Comparison of ENCODE assay signal across 12 mouse cellular contexts in the genomic region with DNA sequence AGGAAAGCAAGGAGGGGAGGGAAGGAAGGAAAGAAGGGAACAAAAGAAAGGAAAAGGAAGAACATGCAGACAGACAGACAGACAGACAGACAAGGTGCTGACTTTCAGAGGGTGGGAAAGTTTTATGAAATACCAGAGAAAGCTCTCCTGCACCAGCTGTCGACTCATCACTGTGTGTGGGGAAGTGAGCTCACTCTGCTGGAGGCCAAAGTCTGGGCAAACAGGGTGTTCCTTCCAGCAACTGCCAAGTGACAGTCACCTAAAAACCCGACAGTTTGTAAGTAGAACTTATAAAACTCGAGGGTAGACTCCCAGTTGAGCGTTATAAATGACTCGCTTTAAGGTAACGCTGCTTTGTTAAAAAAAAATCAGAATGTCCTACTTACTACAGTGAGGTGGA.
"Had no signal": no experiment of that assay in that cellular context is flagged by ENCODE, and none has a peak within 500 bp of the region (broad histone marks: within the 10 kb centered on the region; RNA-seq: fewer than 3 reads in every experiment).

No protein-coding gene starts in this region.

- H3K4me1 ChIP-seq: kidney, embryonic 15.5 days; limb, embryonic 15.5 days; liver, embryonic 15.5 days; midbrain, embryonic 10.5 days; neural tube, embryonic 12.5 days had no signal

- H3K27ac ChIP-seq: kidney, embryonic 15.5 days; left cerebral cortex, adult 2 months; limb, embryonic 15.5 days; liver, embryonic 15.5 days; midbrain, embryonic 10.5 days; neural tube, embryonic 12.5 days had no signal

- H3K27me3 ChIP-seq: kidney, embryonic 15.5 days; limb, embryonic 15.5 days; liver, embryonic 15.5 days; neural tube, embryonic 12.5 days had no signal

- H3K9ac ChIP-seq: kidney, embryonic 15.5 days; limb, embryonic 15.5 days; liver, embryonic 15.5 days; lung, embryonic 14.5 days; neural tube, embryonic 12.5 days had no signal

- DNase-seq: kidney, postnatal 14 days; lung, embryonic 14.5 days; lung, postnatal 10 days; lung, postnatal 4 days; midbrain, embryonic 14.5 days; thymus, postnatal 36 days had no signal

- H3K9me3 ChIP-seq: limb, embryonic 15.5 days; liver, embryonic 15.5 days had no signal

- H3K4me3 ChIP-seq: kidney, embryonic 15.5 days; left cerebral cortex, adult 2 months; limb, embryonic 15.5 days; liver, embryonic 15.5 days; midbrain, embryonic 10.5 days; neural tube, embryonic 12.5 days had no signal

- H3K4me2 ChIP-seq: kidney, embryonic 15.5 days; limb, embryonic 15.5 days; liver, embryonic 15.5 days; lung, embryonic 14.5 days; neural tube, embryonic 12.5 days had no signal
